Mouse (Mus musculus) layer of hippocampus, postnatal 25 days (tissue): ENCODE results near the gene Stat5a. TPM values are rescaled to one million over a fixed set of nuclear protein-coding genes. Genes with fewer than 3 reads are reported as not detected.

Experiments
- DNase-seq, 2 experiments: peaks; one replicate each; pipeline ENCODE4 v3.0.0; 2022; ENCODE audit warnings: mixed read lengths in 2 of 2, low spot score in 1 of 2; ENCODE audit errors: extremely low spot score in 1 of 2
- total RNA-seq, 2 experiments: library from RNA; stranded (reverse); gene quantifications; 2 replicates each; pipeline ENCODE4 v1.2.3; 2021

The Stat5a gene
- total RNA-seq, 2 experiments from 2014 or later = 1.1 to 1.7 TPM

DNA sequence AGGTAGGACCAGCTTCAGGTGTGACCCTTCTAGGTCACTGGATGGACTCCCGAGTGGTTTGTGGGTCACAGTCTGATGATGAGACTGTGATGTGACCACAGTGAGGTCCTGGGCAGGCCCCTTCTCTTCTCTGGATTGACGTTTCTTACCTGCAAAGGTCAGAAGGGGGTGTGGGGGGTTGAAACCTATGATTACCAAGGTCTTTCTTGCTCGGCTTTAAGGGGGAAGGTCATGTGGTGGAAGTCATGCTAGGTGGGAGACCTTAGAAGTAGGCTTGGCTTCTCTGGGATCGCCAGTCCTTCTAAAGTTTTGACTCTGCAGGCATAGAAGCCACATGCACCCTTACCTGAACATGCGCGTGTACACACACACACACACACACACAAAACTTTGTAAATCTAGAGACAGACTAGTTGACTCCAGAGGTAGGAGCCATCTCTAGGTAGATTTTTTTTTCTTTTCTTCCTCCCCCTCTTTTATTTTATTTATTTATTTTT lies 476 bp downstream of the Stat5a start:
- DNase-seq = no peak

GRCm38 (mm10) chr11:100860198-100861048 lies 1.3 kb downstream of the Stat5a start:
- peak in 1 of 2 experiments; percentile 23 for DNase-seq

GRCm38 (mm10) chr11:100861335-100861734 lies 2.2 kb downstream of the Stat5a start:
- no peak for DNase-seq

DNA sequence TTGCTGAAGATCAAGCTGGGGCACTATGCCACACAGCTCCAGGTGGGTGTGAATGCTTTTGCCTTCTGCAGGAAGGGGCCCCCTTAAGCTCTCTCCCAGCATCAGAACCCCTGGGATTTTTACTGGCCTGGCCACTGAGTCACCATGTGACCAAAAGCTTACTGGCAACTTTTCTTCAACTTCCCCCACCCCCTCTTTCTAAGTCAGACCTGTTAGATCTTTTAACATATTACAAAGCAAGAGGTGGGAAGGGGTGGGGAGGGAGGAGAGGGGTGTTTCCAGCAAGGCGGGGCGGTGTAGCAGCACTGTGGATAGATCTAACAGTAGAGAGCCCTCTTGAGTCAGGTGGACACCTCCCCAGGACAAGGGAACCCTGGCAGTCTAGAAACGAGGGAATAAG lies 2.7 kb downstream of the Stat5a start:
- DNase-seq = no peak

GRCm38 (mm10) chr11:100863141-100863540 lies 4.0 kb downstream of the Stat5a start:
- DNase-seq = no peak

DNA sequence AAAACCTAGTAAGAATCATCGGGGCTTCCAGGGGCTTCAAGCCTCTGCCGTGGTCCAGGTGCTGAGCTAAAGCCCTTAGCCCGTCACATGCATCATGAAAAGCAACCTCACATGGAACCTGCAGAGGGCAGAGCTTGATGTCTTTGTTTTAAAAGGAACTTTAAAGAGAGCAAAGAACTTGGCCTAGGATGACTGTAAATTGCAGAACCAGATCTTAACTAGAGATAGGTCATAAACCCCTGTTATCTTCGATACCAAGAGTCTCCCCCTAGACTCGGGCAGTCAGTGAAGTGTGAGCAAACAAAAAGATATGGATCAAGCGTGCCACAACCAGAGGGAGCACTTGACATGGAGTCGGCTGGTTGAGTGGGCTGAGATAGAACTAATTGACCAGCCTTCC lies 6.5 kb downstream of the Stat5a start:
- DNase-seq = no peak

DNA sequence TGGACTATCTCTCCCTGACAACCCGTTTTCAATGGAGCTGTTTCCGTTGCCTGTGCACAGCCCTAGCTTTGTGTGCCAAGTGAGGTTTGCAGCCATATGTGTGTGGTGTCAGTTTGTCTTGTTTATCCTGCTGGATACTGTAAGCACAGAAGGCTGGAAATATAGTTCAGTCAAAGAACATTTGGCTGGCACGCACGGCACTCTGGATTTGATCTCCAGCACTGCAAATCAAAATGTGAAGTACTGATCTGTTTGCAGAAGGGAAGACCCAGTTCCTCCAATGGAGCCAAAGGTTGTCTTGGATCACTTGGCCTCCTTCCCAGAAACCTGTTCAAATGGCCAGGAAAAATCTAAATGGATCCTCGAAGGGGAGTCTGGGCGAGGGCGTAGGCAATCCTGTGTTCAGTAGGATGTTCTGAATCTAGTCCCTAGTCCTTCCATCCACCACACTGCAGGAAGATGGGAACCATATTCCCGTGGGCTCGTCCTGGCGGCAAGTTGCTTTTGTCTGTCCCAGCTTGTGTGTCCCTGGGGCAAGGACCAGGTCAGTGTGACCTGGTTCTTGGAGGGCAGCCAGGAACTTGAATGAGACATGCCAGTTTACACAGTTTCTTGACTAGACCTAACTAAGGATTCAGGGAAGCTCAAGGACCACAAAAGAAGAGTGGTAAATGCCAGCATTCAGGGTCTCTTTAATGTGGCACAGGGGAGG lies 11.3 kb downstream of the Stat5a start:
- DNase-seq = peak in 1 of 2 experiments; percentile 30

GRCm38 (mm10) chr11:100870968-100871350 lies 11.8 kb downstream of the Stat5a start:
- DNase-seq = no peak

GRCm38 (mm10) chr11:100875761-100876160 lies 16.6 kb downstream of the Stat5a start:
- DNase-seq = no peak

DNA sequence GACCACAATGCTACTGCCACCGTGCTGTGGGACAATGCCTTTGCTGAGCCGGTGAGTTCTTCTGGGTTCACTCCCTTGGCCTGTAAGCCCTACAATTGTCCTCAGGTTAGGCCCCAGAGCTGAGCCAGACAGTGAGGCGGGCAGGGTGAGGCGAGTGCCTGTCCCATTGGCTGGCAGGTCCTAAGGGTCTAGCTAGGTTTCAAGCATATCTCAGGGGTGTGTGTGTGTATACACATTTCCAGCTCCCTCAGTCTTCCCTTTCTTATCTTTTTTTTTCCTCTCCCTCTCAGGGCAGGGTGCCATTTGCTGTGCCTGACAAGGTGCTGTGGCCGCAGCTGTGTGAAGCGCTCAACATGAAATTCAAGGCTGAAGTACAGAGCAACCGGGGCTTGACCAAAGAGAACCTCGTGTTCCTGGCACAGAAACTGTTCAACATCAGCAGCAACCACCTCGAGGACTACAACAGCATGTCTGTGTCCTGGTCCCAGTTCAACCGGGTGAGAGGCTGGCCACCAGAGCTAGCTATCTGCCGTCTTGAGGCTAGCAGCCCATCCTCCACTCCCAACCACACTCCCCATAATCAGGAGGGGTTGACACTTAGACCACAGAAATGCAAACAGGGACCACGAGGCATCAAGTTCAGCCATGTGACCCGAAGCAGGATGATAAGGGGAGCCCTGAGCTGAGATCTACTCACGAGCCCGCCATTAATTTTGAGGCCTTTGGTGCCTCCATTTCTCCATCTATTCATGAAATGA lies 20.3 kb downstream of the Stat5a start:
- DNase-seq = no peak

GRCm38 (mm10) chr11:100883640-100884039 lies 24.5 kb downstream of the Stat5a start:
- DNase-seq = no peak

DNA sequence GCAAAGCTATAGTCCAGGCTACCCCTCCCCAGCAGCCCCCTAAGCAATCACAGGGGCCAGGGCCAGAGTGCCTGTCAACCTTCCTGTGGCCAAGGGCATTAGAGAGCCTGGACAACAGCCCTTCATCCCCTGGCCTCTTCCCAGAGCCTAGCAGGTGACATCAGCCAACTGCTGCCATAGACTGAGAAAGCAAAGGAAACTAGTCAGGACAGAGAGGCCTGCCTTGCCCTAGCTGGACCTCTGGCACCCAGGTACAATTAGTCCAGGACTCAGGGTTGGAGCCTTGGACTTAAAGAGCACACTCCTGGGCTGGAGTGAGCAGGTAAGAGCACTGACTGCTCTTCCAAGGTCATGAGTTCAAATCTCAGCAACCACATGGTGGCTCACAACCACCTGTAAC lies 26.3 kb downstream of the Stat5a start:
- DNase-seq = no peak

- no peak for DNase-seq
These were observed 27.1 kb downstream of the Stat5a start for GRCm38 (mm10) chr11:100886188-100886740.

DNA sequence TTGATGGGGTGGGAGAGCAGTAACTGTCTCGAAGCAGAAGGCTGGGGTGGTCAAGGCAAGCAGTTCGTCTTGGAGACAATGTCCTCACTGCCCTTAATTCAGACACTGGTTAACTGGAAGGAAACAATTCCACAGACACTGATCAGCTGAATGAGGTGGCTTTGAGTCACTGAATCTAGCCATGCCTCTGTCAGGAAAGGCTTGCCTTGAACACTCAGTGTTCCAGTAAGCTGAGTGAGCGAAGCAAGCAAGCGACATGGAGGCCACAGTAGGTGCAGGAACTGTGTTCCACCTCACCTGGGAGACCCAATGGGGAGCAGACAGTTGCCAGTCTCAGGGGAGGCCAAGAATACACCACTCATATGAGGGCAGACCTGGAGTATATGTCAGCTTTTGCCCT lies 28.1 kb downstream of the Stat5a start:
- no peak for DNase-seq

GRCm38 (mm10) chr11:100887764-100888163 lies 28.6 kb downstream of the Stat5a start:
- DNase-seq = no peak

- DNase-seq = no peak
These were observed 29.2 kb downstream of the Stat5a start for GRCm38 (mm10) chr11:100888348-100888820.

GRCm38 (mm10) chr11:100890481-100890880 lies 31.3 kb downstream of the Stat5a start:
- no peak for DNase-seq

DNA sequence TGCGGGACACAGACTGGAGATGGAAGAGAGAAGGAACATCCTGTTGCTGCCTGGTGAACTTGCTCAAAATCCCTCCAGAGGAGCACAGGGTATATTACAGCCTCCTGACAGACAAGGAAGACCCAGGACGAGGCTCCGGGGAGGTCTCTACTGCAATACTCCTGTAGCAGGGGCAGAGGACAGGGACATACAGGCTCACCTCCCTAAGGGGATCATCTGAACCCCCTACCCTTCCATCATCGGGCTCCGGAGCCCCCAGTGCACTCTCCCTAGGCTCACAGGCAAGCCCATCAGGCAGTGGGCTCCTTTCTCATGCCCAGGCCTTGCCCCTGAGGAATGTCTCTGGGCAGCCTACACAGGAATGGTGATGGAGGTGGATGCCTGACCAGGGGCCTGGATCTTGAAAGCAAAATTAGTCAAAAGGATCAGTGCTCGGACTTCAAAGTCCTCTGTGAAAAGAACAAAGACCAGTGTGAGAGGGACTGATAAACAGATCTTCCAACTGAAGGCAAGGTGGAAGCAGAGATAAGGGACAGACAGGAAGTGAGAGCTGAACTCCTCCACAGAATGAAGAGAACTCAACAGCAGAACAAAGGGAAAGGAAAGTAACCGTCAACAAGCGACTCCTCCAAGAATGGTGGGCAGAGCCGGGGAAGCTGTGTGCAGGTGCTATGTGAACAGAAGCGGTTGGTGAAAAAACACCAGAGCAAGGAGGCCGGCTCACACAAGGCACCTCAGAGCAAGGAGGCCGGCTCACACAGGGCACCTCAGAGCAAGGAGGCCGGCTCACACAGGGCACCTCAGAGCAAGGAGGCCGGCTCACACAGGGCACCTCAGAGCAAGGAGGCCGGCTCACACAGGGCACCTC lies 32.3 kb downstream of the Stat5a start:
- DNase-seq = no peak

- no peak for DNase-seq
These were observed 33.3 kb downstream of the Stat5a start for GRCm38 (mm10) chr11:100892435-100892834.
